Mouse (Mus musculus): Measurements from ENCODE around the gene Cox10.

Gene Cox10

DNA sequence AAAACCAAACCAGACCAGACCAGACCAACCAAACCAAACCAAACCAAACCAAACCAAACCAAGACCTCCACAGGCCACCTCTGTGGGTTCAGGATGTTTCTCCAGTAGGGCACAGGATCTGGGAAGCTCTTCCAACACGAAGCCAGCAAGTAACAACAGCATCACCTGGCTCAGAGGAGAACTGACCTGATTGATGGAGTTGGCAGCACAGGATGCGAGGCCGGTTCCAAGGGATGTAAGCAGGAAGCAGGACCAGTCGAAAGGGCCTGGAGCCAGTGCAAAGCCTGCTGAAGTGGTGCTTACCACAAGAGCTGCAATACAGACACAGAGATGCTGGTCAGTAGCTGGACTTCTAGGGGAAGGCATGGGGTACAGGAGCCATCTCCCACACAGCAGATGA lies 34.2 kb downstream of the Cox10 start:
- DNase-seq (ENCODE audit: low spot score) = no peak

DNA sequence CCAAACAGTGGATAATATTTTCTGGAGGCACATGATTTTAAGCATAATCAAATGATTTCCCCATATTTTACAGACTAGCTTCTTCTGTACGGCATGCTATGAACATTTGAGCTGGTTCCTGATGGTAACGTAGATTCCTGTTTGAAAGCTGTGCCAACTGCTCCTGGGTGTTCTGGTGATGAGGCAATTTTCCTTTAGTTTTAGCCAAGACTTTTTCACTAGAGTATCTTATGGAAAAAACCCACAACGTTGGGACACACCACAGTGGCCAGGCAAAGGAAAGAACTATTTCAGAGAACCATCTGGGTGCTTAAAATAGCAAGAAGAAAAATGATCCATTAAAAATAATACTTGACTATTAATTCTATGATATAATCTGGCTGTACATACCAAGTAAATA lies 35.2 kb downstream of the Cox10 start:
- no peak for DNase-seq (ENCODE audit: low spot score)

DNA sequence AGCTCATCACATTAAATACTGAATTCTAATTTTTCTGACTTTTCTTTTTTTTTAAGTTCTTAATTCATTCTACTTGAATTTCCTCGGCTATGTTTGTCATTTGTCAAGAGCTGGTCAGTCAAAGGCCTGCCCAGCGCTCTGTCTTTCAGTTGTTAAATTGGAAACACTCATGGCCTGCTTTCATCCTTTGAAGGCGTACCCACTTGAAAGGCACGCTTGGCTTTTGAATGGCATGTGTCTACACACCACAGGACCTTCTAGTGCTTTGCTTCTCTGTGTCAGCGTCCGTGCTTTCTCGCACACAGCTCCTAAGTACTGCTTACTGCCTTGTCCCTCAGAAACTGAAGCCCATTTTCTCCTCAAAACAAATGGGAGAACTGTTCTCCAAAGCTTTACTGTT lies 38.0 kb downstream of the Cox10 start:
- no peak for DNase-seq (ENCODE audit: low spot score)

DNA sequence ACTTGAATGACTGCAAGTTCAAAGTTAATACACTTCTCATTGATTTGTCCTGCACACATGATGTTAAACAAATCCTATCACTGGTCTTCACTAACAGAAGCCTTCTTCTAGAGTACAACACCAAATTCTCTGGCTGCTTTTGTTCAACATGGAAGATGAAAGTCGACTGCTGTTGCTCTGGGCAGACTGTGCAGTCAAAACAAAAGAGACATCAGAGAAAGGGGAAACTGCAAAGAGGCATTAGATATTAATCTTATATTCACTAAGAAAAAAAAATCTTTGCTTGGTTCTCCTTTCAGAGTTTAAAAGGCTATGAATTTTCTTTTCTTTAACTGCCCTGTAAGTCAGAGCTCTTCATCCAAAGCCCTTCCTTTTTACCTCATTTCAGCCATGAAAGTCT lies 39.7 kb downstream of the Cox10 start:
- DNase-seq (ENCODE audit: low spot score) = no peak

DNA sequence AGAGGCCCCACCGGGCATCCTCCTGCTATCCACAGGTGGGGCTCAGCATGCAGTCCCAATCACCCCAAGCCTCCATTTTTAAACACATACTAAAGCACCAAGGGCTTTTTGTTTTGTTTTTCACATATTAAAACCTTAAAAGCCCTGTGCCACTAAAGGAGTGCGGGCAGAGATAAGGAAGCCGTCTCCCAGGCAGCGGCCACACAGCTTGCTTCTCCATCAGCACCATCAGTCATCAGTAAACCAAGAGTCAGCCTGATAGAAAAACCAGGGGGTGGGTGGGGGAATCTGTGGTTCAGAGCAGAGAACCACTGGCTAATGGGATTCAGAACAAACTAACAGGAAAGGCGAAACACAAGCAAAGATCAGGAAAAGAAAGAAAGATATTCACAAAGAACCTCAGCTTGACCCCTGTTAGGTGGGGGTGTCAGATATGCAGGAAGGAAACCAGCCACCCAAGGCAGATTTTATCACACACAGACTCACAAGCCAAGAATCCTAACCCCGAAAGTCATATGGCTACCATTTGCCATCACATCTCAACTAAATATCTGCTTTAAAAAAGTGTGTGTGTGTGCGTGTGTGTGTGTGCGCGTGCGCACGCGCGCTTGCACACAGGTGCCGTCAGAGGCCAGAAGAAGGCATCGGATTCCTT lies 41.7 kb downstream of the Cox10 start:
- DNase-seq (ENCODE audit: low spot score) = no peak

DNA sequence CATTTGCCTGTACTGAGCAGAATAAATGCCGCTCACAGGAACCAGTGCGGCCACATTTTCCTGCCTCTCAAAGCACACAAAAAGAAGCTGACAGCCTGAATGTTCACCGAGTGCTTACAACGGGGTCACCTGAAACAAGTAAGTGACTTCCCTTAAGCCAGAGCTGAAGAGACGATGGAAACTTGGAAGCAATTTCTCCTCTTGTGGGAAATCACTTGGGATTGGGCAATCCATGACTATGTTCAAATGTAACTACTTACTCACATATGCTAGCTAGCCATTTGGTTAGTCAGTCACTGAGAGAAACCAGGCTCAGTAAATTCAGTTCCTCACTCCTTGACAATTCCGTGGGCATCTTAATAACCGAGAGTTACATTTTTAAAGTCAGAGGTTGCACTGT lies 43.0 kb downstream of the Cox10 start:
- DNase-seq (ENCODE audit: low spot score) = no peak

DNA sequence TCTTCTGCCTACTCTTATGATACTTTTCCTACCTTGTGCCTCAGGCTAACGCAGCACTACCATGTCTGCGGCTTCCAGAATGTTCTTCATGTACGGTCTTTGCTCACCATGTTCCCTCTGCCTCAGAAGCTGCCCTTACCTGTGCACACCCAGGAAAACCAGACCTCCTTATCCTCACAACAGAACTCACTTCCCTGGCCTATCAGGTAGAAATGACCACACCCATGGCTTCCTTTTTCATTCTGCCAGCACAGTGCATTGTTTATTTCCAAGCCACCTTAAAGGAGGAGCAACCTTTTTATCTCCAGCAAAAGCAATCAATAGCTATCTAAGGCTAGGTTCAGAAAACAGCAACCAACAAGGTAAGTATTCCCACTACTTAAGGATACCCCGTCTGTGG lies 43.6 kb downstream of the Cox10 start:
- DNase-seq (ENCODE audit: low spot score) = no peak

DNA sequence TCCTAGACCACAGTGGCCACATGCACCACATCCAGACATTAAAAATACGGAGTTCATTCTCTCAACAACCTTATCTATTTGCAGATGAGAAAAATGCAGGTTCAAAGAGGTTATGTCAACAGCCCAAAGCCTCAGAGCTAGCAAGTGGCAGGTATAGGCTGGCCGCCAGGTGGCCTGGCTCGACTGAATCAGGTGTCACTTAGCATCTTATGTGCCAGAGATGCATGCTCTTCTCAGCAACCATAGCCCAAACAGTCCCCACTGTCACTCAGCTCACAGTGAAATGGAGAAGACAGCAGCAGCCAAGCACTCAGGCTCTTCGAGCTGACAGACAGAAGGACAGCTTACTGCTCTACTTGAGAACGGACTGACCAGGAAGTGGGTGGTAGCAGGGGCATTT lies 44.6 kb downstream of the Cox10 start:
- DNase-seq (ENCODE audit: low spot score) = no peak

DNA sequence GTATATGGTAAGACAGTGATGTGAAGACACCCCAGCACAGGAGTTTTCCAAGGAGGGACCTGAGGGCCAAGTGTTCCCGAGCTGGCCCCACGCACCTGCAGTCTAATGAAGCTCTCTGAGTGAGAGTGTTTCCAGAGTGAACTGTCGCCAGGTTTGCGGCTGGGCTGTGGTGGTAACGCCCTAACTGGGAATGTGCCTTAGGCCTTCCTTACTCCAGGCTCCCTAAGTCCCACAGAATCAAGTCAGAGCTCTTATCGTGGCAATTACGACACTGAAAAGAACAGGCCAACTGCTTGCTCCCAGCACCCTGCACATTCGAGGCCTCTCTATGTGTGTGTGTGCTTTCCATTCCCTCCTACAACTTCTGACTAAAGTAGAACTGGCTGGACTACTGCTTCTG lies 51.8 kb downstream of the Cox10 start:
- no peak for DNase-seq (ENCODE audit: low spot score)

DNA sequence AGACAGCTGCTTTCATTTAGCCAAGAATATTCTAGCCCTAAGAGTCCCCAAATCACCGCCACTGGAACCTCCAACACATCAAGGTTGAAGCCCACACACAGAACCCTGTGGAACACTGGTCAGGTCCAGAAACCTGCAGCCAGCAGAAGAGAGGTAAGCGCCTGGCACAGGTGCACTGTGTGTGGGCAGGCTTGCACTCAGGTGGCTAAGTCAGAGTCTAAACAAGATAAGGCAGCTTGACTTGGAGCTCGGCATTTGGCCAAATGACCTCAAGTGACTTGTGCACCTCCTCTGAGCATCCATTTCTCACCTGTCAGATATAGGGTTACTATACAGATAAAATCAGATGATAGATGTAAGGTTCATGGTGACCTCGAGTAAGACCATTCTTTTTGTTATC lies 53.4 kb downstream of the Cox10 start:
- DNase-seq (ENCODE audit: low spot score) = no peak

DNA sequence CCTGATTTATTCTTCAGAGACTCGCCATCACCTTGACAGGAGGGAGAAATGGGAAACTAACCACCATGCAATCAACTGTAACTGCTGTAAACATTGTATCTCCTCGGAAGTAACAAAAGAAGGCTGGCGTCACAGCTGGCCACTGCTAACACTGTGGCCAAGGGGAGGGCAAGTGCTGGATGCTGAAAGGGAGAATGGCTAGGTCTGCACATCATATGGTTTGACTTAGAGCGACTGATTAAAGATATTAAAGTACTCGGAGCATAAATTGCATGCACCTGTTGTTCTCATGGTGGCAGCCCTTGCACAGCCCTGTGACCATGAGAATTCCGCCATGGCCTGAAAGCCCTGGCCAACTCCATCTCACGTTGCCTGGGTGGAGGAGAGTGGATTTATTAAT lies 54.7 kb downstream of the Cox10 start:
- no peak for DNase-seq (ENCODE audit: low spot score)

DNA sequence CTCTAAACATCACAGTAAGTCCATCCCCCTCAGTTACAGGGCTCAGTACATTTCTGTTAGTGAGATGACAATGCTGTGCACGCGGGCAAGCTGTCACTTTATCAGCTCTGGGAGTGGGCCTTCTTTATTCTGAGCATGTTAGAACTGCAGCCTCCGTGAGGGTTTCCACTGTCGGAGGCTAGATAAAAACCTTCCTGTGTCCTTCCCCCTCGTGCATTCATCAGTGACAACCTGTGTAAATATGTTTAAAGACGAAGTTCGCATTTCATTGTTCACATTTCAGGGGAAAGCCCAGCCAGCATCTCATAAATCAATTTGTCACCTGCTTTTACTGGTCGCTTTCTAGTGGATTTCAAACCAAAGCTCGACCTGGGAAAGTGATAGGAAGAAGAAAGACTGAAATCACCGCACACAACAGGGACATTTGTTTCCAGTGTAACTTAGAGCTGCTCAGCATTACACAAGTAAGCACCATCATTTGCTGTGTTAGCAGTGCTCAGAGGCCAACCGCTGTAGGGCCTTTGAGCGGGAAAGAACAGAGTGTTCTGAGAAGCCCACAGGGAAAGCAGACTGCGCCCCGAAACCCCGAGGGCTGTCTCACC lies 55.8 kb downstream of the Cox10 start:
- no peak for DNase-seq (ENCODE audit: low spot score)

DNA sequence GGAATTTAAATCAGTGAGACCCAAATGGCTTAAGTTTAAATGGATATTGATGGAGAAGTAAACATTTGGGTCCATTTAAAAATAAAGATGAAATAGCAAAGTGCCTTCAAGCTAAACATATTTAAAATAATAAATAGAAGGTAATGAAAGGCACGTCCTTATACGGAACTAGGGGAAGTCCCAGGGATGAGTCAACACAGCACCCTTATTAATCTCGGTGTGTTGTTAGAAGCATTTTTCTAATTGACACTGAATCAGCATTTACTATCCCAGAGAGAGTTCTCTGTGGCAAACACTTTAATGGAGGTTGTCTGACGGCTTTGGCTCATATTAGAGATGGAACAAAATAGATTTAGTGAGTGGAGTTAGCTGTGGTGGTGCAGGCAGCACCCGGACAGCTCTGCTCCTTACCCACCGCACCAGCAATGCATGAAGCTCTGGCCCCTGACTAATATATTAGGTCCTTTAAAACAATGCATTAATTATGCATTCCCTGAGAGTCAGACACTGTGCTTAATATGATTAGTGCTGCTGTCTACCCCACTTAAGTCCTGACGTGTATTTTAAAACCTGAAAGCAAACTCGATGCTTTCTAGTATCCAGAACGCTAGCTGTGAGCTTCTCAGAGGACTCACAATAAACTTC lies 56.7 kb downstream of the Cox10 start:
- no peak for DNase-seq (ENCODE audit: low spot score)

DNA sequence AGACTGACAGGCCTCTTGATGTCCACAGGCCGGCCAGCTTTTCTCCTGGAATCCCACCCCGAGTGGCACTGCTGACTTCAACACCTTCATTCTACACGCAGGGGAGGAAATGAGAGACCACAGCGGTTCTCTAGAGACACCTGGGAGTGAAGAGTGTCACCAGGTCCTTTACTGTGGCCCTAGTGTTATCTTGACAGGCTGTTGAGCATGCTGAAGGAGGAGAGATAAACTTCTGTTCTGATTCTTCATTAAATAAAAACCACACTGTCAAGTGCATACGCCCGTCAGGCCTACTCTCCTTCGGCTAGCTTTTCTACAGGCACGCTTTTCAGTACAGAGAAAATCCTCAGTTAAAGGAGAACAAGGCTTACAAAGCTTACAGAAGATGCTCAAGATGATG lies 60.0 kb downstream of the Cox10 start:
- DNase-seq (ENCODE audit: low spot score) = no peak

DNA sequence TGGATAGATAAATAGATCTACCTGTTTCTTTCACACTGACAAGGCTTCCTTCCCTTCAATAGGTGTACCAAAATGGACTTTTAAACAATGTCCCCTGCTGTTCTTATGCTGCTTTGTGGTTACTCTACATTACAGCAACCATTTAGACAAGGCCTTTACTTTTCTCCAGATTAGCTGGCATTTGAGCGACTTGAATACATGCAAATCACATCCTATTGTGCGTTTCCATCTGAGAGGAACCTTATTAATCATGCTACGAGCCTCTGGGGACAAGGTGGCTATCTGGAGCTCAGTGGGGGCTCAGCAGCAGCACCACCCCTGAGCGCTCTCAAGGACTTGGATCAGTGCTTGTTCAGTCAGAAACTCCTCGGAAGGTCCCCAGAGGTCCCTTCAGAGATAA lies 61.1 kb downstream of the Cox10 start:
- DNase-seq (ENCODE audit: low spot score) = no peak

DNA sequence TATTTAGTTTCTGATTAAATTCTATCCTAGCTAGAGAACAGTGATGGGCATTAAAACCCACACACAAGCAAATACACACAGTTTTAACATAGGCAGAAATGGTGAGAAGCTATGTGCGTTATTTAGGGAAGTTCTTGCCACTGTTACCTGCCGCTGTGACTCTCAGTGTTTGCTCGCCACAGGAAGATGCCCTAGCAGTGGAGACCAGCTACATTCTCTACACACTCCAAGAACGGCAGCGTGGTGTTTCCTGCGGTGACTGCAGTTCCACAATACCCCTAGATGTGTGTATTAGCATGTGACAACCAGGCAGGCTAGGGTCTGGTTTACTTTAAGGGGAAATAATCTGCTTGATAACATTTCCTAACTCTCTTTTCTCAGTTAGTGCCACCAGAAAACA lies 64.0 kb downstream of the Cox10 start:
- DNase-seq (ENCODE audit: low spot score) = no peak

DNA sequence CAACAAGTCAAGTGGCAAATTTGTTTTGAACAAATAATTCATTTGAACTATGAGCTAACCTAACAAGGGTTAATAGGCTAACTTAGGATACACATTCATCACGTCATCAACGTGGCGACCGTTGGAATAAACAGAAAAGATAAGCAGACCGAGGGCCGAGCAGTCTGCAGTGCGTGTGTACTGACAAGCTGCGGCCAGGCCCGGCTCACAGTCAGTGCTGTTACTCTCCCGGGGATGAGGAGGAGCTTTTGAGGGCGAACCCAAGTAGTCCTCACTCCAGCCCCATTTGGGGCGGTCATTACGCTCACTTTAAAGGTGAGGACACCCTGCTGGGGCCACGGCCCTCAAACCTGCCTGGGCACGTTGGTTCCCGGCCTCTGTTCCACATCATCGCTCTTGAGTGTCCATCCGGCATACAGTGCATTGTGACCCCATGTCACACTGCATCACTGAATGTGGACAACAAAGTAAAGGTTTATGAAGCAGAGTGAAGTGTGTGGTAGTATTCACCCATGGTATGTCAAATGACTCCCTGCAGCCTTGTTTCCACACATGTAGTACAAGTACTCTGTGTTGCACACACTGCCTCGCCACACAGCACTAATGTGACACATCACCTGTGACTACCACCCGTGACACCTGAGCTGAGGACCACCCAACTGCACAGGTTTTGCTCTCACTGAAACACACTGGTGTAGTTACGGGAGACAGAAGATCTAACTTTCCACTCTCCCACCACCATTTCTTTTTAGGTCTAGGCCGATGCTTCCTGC lies 68.4 kb downstream of the Cox10 start:
- DNase-seq (ENCODE audit: low spot score) = no peak

DNA sequence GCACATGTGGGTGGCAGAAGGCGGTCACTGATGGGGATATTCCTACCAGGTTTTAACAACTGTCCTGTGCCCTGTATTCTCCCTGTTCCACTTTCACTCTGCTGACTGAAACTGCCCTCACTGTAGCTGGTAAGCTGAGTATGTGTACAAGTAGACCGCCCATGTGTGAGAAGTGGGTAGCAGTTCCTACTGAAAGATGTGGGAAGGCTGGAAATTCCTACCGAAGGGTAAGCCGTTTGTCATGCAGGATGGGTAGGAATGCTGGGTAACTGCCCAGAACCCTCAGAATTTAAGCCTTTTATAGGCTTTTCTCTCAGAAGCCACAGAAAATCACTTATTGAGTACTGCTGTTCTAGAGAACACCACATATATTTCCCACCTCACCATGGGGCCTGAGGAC lies 75.1 kb downstream of the Cox10 start:
- no peak for DNase-seq (ENCODE audit: low spot score)

DNA sequence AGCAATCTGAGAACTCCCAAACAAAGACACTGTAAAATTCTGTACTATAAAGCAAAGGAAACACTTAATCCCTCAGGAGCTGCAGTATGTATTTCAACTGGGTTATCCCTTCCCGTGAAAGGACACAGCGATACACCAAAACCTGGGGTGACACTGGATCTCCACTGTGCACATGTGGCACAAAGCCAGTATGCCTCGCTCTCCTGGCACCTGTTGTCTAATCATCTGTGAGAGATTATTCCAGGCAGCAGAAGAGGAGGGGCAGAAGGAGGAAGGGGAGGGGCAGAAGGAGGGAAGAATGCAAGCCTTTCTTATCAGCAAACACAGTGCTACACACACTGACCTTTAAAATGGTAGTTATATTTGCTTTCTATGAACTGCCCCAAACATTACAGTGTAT lies 75.8 kb downstream of the Cox10 start:
- no peak for DNase-seq (ENCODE audit: low spot score)

DNA sequence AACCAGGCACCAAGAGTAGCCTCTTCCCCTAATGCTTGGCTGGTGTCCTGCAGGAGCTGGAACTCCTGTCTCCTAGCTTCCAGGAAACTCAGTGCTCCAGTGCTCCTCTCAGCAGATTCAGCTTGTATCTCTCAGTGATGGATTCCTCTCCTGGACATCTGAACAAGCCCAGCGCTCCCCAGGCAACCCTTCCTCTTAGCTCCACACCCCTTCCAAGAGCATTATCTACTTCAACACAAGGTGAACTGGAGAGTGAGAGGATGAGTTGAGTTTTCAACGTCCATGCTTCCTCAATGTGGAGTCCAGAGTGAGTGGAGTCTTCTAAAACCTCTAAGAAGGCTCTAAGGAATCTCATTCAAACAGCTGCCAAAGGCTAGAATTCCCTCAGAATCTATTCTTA lies 76.6 kb downstream of the Cox10 start:
- no peak for DNase-seq (ENCODE audit: low spot score)

DNA sequence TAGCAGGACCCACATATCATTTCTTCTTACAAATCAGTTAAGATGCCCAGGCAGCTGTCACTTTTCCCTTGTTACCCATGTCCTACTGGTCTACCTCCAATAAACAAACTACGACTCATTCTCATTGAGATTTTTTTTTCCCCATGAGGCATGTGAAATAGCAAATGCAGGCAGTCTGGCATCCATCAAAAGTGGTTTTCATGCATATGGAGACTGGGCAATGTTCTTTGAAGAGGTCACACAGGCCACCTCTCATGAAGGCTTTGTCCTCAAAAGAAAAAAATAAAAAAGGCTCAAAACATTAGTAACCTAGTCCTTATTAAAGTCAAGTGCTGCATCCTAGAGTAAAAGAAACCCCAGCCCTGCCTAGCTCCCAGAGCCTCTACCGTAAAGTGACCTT lies 78.2 kb downstream of the Cox10 start:
- no peak for DNase-seq (ENCODE audit: low spot score)

DNA sequence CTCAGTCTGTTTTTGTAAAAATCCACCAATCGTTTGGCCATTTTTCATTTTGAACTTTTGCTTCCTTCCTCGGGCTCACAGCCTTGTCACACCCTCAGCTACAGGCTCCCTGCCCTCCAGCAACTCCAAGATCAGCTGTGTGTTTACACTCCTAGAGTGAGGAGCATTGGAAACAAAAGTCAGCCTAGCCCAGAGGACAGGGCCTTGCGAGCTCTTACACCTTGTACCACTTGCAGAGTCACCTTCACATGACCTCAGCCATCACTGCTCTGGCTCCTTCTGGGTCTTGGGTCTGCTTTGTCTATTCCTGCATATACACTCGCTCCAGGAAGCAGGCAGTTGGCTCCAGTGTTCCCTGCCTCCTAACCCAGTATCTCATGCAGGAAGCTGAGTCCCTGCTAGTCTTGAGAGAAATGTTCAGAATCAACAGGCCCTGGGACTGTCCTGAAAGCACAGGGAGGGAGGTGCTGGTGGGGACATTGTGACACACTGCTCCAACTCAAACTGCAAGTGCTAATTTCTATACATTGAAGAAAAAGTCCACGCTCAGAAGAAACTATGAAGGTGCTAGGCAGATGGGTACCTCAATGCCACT lies 79.0 kb downstream of the Cox10 start:
- DNase-seq (ENCODE audit: low spot score) = no peak

DNA sequence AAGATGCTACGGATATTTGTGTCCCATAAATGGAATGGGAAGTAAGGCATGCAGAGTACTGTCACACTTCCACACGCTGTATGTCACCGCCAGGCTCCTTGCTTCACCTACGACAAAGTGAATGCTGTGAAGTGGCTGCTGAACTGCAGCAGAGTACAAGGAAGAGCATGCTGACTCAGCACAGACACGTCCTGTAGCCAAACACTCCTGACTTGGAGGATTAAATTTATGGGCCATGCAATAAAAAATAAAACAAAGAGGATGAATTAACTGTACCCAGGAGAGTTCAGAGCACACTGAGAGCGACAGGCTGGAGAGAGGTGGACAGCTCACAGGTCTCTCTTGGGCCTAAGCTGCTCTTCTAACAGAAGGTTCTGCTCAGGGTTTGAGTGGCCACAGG lies 79.8 kb downstream of the Cox10 start:
- DNase-seq (ENCODE audit: low spot score) = no peak
